Mouse (Mus musculus) hematopoietic multipotent progenitor cell, adult 10-12 weeks (in vitro differentiated cells): ENCODE measurements around the gene Myh6. TPM values are rescaled to one million over a fixed set of nuclear protein-coding genes. Genes with fewer than 3 reads are reported as not detected.

Experiments
- polyA plus RNA-seq: library from polyadenylated mRNA; stranded (reverse); fragments of >175 nt; gene quantifications from 2 replicates; pipeline ENCODE4 v1.2.3, GENCODE M21; 2012; ENCODE audit warnings: low replicate concordance

Gene Myh6
- polyA plus RNA-seq: not detected in 2 replicates

GRCm38 (mm10) chr14:54966320-54966977, at the start of gene Myh6:
Myh6 (minus strand) TSS chr14:54966927.

GRCm38 (mm10) chr14:55014991-55015766, 48.5 kb upstream of the Myh6 start, which contains the start of gene Ngdn:
Ngdn (plus strand) TSS chr14:55015454.

GRCm38 (mm10) chr14:54994136-54994868, 27.6 kb upstream of the Myh6 start, which contains the start of gene Myh7:
Myh7 (minus strand) TSS chr14:54994626.

GRCm38 (mm10) chr14:54976633-54977032, 9.9 kb upstream of the Myh6 start, which contains the start of gene Gm17428:
Gm17428 (plus strand) TSS chr14:54976933.

GRCm38 (mm10) chr14:54935904-54936830, 30.6 kb downstream of the Myh6 start, which contains the start of gene Cmtm5:
Cmtm5 (plus strand) TSS chr14:54936261.

GRCm38 (mm10) chr14:54932645-54933150, 34.0 kb downstream of the Myh6 start, which contains the start of gene Il25:
Il25 (plus strand) TSS chr14:54932695.

GRCm38 (mm10) chr14:54925349-54926342, 41.1 kb downstream of the Myh6 start, which contains the start of gene Efs:
Efs (minus strand) TSS chr14:54926126.

GRCm38 (mm10) chr14:54912886-54913285, 53.8 kb downstream of the Myh6 start, which contains the start of gene Slc22a17:
Slc22a17 (minus strand) TSS chr14:54913132.

GRCm38 (mm10) chr14:54892200-54892599, 74.5 kb downstream of the Myh6 start, which contains the start of gene Pabpn1:
Pabpn1 (plus strand) TSS chr14:54892500.

Other genes starting within 250 kb of the Myh6 start
- 12.8 and 14.2 TPM in 2 replicates for gene Slc7a8, start 185.0 kb downstream of the Myh6 start, polyA plus RNA-seq
- gene Rnf212b, start 152.8 kb downstream of the Myh6 start, polyA plus RNA-seq: not detected in 2 replicates
- 1.7 and 3.1 TPM in 2 replicates for gene Homez, start 96.0 kb downstream of the Myh6 start, polyA plus RNA-seq
- gene Ppp1r3e, start 89.4 kb downstream of the Myh6 start, polyA plus RNA-seq: 0.82 and 2.3 TPM in 2 replicates
- 24.0 and 71.9 TPM in 2 replicates for gene Bcl2l2, start 83.5 kb downstream of the Myh6 start, polyA plus RNA-seq
- gene Gm20521, start 83.5 kb downstream of the Myh6 start, polyA plus RNA-seq: 2.2 and 6.6 TPM in 2 replicates
- 167 and 309 TPM in 2 replicates for gene Pabpn1, start 74.4 kb downstream of the Myh6 start, polyA plus RNA-seq
- gene Slc22a17, start 53.8 kb downstream of the Myh6 start, polyA plus RNA-seq: 7.8 and 15.8 TPM in 2 replicates
- gene Efs, start 40.8 kb downstream of the Myh6 start, polyA plus RNA-seq: 0.06 TPM in 1 of 2 replicates, not detected in the other
- gene Il25, start 34.2 kb downstream of the Myh6 start, polyA plus RNA-seq: not detected in 2 replicates
- not detected in 2 replicates for gene Cmtm5, start 30.7 kb downstream of the Myh6 start, polyA plus RNA-seq
- not detected in 2 replicates for gene Gm17428, start 10.0 kb upstream of the Myh6 start, polyA plus RNA-seq
- gene Myh7, start 27.7 kb upstream of the Myh6 start, polyA plus RNA-seq: 0.16 TPM in 1 of 2 replicates, not detected in the other
- 29.2 and 46.7 TPM in 2 replicates for gene Ngdn, start 48.5 kb upstream of the Myh6 start, polyA plus RNA-seq
- 26.3 and 73.3 TPM in 2 replicates for gene Zfhx2, start 125.4 kb upstream of the Myh6 start, polyA plus RNA-seq
- 2.9 and 3.8 TPM in 2 replicates for gene Thtpa, start 127.9 kb upstream of the Myh6 start, polyA plus RNA-seq
- 38.2 and 39.8 TPM in 2 replicates for gene Ap1g2, start 139.7 kb upstream of the Myh6 start, polyA plus RNA-seq
- gene Jph4, start 150.0 kb upstream of the Myh6 start, polyA plus RNA-seq: 0.03 and 0.09 TPM in 2 replicates